Mouse (Mus musculus): Measurements from ENCODE around the gene Ddx46.

- TF ChIP-seq GATA1 (IDR thresholded peaks at IDR 0.05; ENCODE audit: borderline replicate concordance, low read length) (no peak), CTCF (IDR thresholded peaks at IDR 0.05; ENCODE audit: low read depth, low read length) (no peak), POLR2AphosphoS5 (IDR thresholded peaks at IDR 0.05; ENCODE audit: insufficient replicate concordance, low read depth, low read length) (no peak), GATA2 (IDR thresholded peaks at IDR 0.05; ENCODE audit: borderline replicate concordance, low read depth, low read length) (no peak)
These were observed 15.5 kb upstream of the Ddx46 start for GRCm38 (mm10) chr13:55619328-55619727.

All from G1E (cell line).